Mouse (Mus musculus): ENCODE data around the gene Setd1b. TPM values are rescaled to one million over a fixed set of nuclear protein-coding genes. Genes with fewer than 3 reads are reported as not detected.

Setd1b gene
- polyA plus RNA-seq, 1 experiment from 2014 or later: 10.3 TPM

DNA sequence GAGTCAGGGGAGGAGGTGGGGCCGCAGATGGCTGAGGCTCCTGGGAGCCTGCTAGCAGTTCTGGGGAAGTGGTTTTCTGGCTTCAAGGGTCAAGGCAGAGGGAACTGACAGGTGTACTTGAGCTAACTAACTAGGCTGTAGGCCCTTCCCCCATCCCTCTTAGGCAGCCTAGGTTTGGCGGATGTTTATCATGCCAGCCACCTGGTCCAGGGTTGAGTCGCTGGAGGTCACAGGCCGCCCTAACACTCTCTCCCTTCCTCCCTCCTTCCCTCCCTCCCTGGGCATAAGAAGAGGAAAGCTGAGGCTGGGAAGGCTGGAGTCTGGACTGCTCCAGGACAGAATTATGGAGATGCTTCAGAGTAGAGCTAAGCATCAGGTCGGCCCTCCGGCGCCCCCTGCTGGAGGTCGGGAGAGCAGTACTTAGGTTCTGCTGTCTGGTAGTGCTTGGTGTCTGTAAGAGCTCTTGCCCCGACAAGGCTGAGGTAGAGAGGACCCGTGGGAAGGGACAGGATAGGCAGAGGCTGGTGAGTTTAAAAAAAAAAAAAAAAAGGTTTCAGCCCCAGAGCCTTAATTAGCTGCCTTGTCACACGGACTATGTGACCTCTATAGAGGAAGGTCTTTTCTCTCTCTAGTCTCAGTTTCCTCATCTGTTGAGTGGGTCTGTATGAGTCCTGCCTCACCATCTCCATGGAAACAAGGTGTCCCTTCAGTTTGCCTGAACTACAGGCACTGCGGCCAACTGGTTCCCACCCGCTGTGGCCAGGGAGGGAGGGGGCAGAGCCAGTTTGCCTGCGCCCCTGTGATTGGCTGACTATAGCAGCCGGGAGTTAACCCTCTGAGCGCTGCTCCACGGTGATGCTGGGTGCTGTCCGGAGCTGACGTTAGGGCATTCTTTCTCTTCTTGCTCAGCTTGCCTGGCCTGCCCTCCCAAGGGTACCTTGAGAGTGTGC lies 7.7 kb downstream of the Setd1b start:
- H3K4me2 ChIP-seq (ENCODE audit: low read length): peak overlapping the region; percentile 44
- ATAC-seq (replicated peaks; ENCODE audit: low FRiP score, low TSS enrichment, low read depth) (peak; percentile 83), DNase-seq (ENCODE audit: low spot score) (peak; percentile 96)
- WGBS: 7% methylated on average over 19 of the region's 19 CpGs
- no peak overlapping the region; the same call in 1 of the 2 replicates for H3K27ac ChIP-seq (ENCODE audit: low read depth)
- H3K27me3 ChIP-seq (replicated peaks; ENCODE audit: control insufficient read depth, insufficient read depth, low read length): no peaks in the 10 kb centered on the region
- H3K36me3 ChIP-seq (ENCODE audit: control insufficient read depth, insufficient read depth, low read length): peaks cover 68% of the 10 kb centered on the region
- H3K9ac ChIP-seq (ENCODE audit: low read length): no peak overlapping the region
- H3K9me3 ChIP-seq (ENCODE audit: control insufficient read depth, low read length): no peaks in the 10 kb centered on the region
- H3K4me1 ChIP-seq (replicated peaks; ENCODE audit: control insufficient read depth, insufficient read depth, low read length): peaks cover 39% of the 10 kb centered on the region
- H3K4me3 ChIP-seq (ENCODE audit: low read depth, low read length): peak overlapping the region; percentile 22

- no peaks in the 10 kb centered on the region for H3K9me3 ChIP-seq (ENCODE audit: control insufficient read depth, low read length)
- peaks cover 67% of the 10 kb centered on the region for H3K36me3 ChIP-seq (ENCODE audit: control insufficient read depth, insufficient read depth, low read length)
- ATAC-seq (replicated peaks; ENCODE audit: low FRiP score, low TSS enrichment, low read depth) (0 out of 2 replicates have a peak, but pooled peaks have one; percentile 4), DNase-seq (ENCODE audit: low spot score) (no peak)
- no peaks in the 10 kb centered on the region for H3K27me3 ChIP-seq (replicated peaks; ENCODE audit: control insufficient read depth, insufficient read depth, low read length)
- no peak overlapping the region for H3K9ac ChIP-seq (ENCODE audit: low read length)
- H3K4me2 ChIP-seq (ENCODE audit: low read length): peak overlapping the region; percentile 44
- WGBS: 25% methylated on average over 7 of the region's 7 CpGs
- no peak overlapping the region for H3K27ac ChIP-seq (ENCODE audit: low read depth)
- H3K4me3 ChIP-seq (ENCODE audit: low read depth, low read length): peak overlapping the region; percentile 22; the same call in 1 of the 2 replicates
- peaks cover 30% of the 10 kb centered on the region for H3K4me1 ChIP-seq (replicated peaks; ENCODE audit: control insufficient read depth, insufficient read depth, low read length)
Observed at GRCm38 (mm10) chr5:123150641-123151040, 8.6 kb downstream of the Setd1b start.

GRCm38 (mm10) chr5:123151077-123151476 lies 9.1 kb downstream of the Setd1b start:
- Histone ChIP-seq H3K9me3 (ENCODE audit: control insufficient read depth, low read length) (no peaks in the 10 kb centered on the region), H3K4me2 (ENCODE audit: low read length) (peak overlapping the region; percentile 44), H3K27me3 (replicated peaks; ENCODE audit: control insufficient read depth, insufficient read depth, low read length) (no peaks in the 10 kb centered on the region), H3K4me1 (replicated peaks; ENCODE audit: control insufficient read depth, insufficient read depth, low read length) (peaks cover 28% of the 10 kb centered on the region), H3K27ac (ENCODE audit: low read depth) (no peak overlapping the region), H3K9ac (ENCODE audit: low read length) (no peak overlapping the region), H3K4me3 (ENCODE audit: low read depth, low read length) (no peak overlapping the region), H3K36me3 (ENCODE audit: control insufficient read depth, insufficient read depth, low read length) (peaks cover 70% of the 10 kb centered on the region)
- 24% methylated on average over 7 of the region's 7 CpGs for WGBS
- peak; percentile 66 for DNase-seq (ENCODE audit: low spot score)
- no peak for ATAC-seq (replicated peaks; ENCODE audit: low FRiP score, low TSS enrichment, low read depth)

GRCm38 (mm10) chr5:123151707-123152362 lies 9.8 kb downstream of the Setd1b start:
- DNase-seq (ENCODE audit: low spot score): no peak
- H3K36me3 ChIP-seq (ENCODE audit: control insufficient read depth, insufficient read depth, low read length): peaks cover 68% of the 10 kb centered on the region
- H3K27ac ChIP-seq (ENCODE audit: low read depth): no peak overlapping the region
- no peak overlapping the region for H3K9ac ChIP-seq (ENCODE audit: low read length)
- WGBS: 95% methylated on average over 19 of the region's 19 CpGs
- no peaks in the 10 kb centered on the region for H3K9me3 ChIP-seq (ENCODE audit: control insufficient read depth, low read length)
- H3K27me3 ChIP-seq (replicated peaks; ENCODE audit: control insufficient read depth, insufficient read depth, low read length): no peaks in the 10 kb centered on the region
- H3K4me3 ChIP-seq (ENCODE audit: low read depth, low read length): no peak overlapping the region
- ATAC-seq (replicated peaks; ENCODE audit: low FRiP score, low TSS enrichment, low read depth): no peak
- H3K4me2 ChIP-seq (ENCODE audit: low read length): no peak overlapping the region; the same call in 1 of the 2 replicates
- peaks cover 28% of the 10 kb centered on the region for H3K4me1 ChIP-seq (replicated peaks; ENCODE audit: control insufficient read depth, insufficient read depth, low read length)

- ATAC-seq (replicated peaks; ENCODE audit: low FRiP score, low TSS enrichment, low read depth) (no peak), DNase-seq (ENCODE audit: low spot score) (no peak)
- Histone ChIP-seq H3K27ac (ENCODE audit: low read depth) (no peak overlapping the region), H3K4me1 (replicated peaks; ENCODE audit: control insufficient read depth, insufficient read depth, low read length) (peaks cover 28% of the 10 kb centered on the region), H3K9ac (ENCODE audit: low read length) (no peak overlapping the region), H3K9me3 (ENCODE audit: control insufficient read depth, low read length) (no peaks in the 10 kb centered on the region), H3K4me3 (ENCODE audit: low read depth, low read length) (no peak overlapping the region), H3K27me3 (replicated peaks; ENCODE audit: control insufficient read depth, insufficient read depth, low read length) (no peaks in the 10 kb centered on the region), H3K36me3 (ENCODE audit: control insufficient read depth, insufficient read depth, low read length) (peaks cover 68% of the 10 kb centered on the region), H3K4me2 (ENCODE audit: low read length) (no peak overlapping the region)
- 80% methylated on average over 1 of the region's 1 CpGs for WGBS
Observed at GRCm38 (mm10) chr5:123152901-123153300, 10.9 kb downstream of the Setd1b start.

- H3K4me3 ChIP-seq (ENCODE audit: low read depth, low read length): no peak overlapping the region
- H3K4me2 ChIP-seq (ENCODE audit: low read length): no peak overlapping the region
- peaks cover 81% of the 10 kb centered on the region for H3K36me3 ChIP-seq (ENCODE audit: control insufficient read depth, insufficient read depth, low read length)
- 57% methylated on average over 7 of the region's 7 CpGs for WGBS
- no peak overlapping the region for H3K9ac ChIP-seq (ENCODE audit: low read length)
- peaks cover 13% of the 10 kb centered on the region for H3K4me1 ChIP-seq (replicated peaks; ENCODE audit: control insufficient read depth, insufficient read depth, low read length)
- no peaks in the 10 kb centered on the region for H3K9me3 ChIP-seq (ENCODE audit: control insufficient read depth, low read length)
- DNase-seq (ENCODE audit: low spot score) (peak; percentile 66), ATAC-seq (replicated peaks; ENCODE audit: low FRiP score, low TSS enrichment, low read depth) (no peak; the same call in 1 of the 2 replicates)
- H3K27me3 ChIP-seq (replicated peaks; ENCODE audit: control insufficient read depth, insufficient read depth, low read length): no peaks in the 10 kb centered on the region
- H3K27ac ChIP-seq (ENCODE audit: low read depth): no peak overlapping the region
Observed at GRCm38 (mm10) chr5:123155425-123155824, 13.4 kb downstream of the Setd1b start.

DNA sequence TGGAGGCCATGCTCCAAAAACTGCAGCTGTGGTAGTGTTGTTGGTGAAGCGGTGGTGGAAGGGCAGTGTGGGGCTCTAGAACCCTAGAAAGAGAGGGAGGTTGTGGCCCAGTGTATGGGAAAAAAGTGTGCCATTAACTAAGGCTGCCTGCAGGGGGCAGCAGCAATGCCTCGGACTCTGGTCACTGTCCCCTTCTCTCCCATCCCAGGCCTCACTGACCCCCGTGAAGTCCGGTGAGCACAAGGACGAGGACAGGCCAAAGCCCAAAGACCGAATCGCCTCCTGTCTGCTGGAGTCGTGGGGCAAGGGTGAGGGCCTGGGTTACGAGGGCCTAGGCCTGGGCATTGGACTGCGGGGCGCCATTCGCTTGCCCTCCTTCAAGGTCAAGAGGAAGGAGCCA lies 14.8 kb downstream of the Setd1b start:
- Histone ChIP-seq H3K27me3 (replicated peaks; ENCODE audit: control insufficient read depth, insufficient read depth, low read length) (no peaks in the 10 kb centered on the region), H3K36me3 (ENCODE audit: control insufficient read depth, insufficient read depth, low read length) (peaks cover 89% of the 10 kb centered on the region), H3K4me2 (ENCODE audit: low read length) (no peak overlapping the region), H3K9ac (ENCODE audit: low read length) (no peak overlapping the region), H3K4me1 (replicated peaks; ENCODE audit: control insufficient read depth, insufficient read depth, low read length) (no peaks in the 10 kb centered on the region), H3K4me3 (ENCODE audit: low read depth, low read length) (no peak overlapping the region), H3K9me3 (ENCODE audit: control insufficient read depth, low read length) (no peaks in the 10 kb centered on the region), H3K27ac (ENCODE audit: low read depth) (no peak overlapping the region)
- 88% methylated on average over 12 of the region's 12 CpGs for WGBS
- DNase-seq (ENCODE audit: low spot score): no peak
- no peak for ATAC-seq (replicated peaks; ENCODE audit: low FRiP score, low TSS enrichment, low read depth)

DNA sequence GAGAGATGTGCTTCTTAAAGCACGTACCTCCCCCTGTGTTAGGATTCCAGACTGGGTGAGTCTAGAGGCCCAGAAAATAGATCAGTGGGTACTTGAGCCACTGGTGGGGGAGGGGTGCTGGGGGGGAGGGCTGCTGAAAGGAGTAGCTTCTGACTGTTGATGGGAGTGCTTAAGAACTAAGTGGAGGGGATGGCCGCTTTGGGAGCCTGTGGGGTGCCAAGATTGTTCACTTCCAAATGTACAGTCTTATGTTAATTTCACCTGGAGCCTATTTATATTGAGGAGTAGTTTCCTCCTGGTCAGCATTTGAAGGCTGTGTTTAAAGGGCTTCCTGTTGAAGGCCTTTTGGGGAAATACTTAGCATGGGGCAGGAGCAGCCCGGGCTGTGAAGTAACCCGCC lies 16.0 kb downstream of the Setd1b start:
- Histone ChIP-seq H3K36me3 (ENCODE audit: control insufficient read depth, insufficient read depth, low read length) (peaks cover 91% of the 10 kb centered on the region), H3K9ac (ENCODE audit: low read length) (no peak overlapping the region), H3K4me3 (ENCODE audit: low read depth, low read length) (no peak overlapping the region), H3K27me3 (replicated peaks; ENCODE audit: control insufficient read depth, insufficient read depth, low read length) (no peaks in the 10 kb centered on the region), H3K9me3 (ENCODE audit: control insufficient read depth, low read length) (no peaks in the 10 kb centered on the region), H3K4me1 (replicated peaks; ENCODE audit: control insufficient read depth, insufficient read depth, low read length) (no peaks in the 10 kb centered on the region), H3K4me2 (ENCODE audit: low read length) (no peak overlapping the region), H3K27ac (ENCODE audit: low read depth) (no peak overlapping the region)
- 92% methylated on average over 4 of the region's 4 CpGs for WGBS
- DNase-seq (ENCODE audit: low spot score) (no peak), ATAC-seq (replicated peaks; ENCODE audit: low FRiP score, low TSS enrichment, low read depth) (no peak)
